Mouse (Mus musculus): ENCODE results near the gene Rab34. TPM values are rescaled to one million over a fixed set of nuclear protein-coding genes. Genes with fewer than 3 reads are reported as not detected.

Rab34 gene
- polyA plus RNA-seq, 1 experiment from 2014 or later, result 59.0 TPM

DNA sequence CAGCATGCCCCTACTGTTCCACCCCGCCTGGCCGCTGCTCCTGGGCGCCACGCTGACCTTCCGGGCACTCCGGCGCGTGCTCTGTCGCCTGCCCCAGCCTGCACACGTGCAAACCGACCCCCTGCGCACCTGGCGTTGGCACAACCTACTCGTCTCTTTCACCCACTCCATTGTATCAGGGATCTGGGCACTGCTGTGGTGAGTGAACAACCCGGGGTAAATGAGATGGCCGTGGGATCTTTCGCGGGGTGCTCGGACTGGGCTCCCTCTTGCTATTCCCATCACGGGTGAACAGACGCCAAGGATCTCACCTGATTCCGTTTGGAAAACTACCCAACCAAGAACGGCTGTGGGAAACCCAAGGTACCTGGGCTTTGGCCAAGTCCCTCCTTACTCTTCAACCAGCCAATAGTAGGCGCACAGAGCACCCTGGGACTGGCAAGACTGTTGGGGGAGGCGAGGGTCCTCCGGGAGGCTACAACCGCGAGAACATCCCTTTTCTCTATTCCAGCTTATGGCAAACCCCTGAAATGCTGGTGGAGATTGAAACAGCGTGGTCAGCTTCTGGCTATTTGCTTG lies 9.3 kb upstream of the Rab34 start:
- Histone ChIP-seq H3K36me3 (ENCODE audit: control insufficient read depth, insufficient read depth, low read length) (peaks cover 3% of the 10 kb centered on the region; the same call in 1 of the 2 replicates), H3K9me3 (ENCODE audit: control insufficient read depth, low read length) (no peaks in the 10 kb centered on the region), H3K4me1 (replicated peaks; ENCODE audit: control insufficient read depth, insufficient read depth) (no peaks in the 10 kb centered on the region), H3K4me3 (ENCODE audit: low read depth, low read length) (peak overlapping the region; percentile 58), H3K9ac (ENCODE audit: low read length) (peak overlapping the region; percentile 61), H3K27me3 (ENCODE audit: control insufficient read depth, insufficient read depth, low read length) (no peaks in the 10 kb centered on the region), H3K4me2 (replicated peaks; ENCODE audit: low read depth) (peak overlapping the region; percentile 95), H3K27ac (replicated peaks) (peak overlapping the region; percentile 97)
- DNase-seq (ENCODE audit: low spot score) (peak; percentile 76), ATAC-seq (ENCODE audit: low FRiP score, low TSS enrichment) (no peak)
- TF ChIP-seq CTCF (IDR thresholded peaks at IDR 0.05; ENCODE audit: low read depth) (0 out of 2 replicates have a peak, but pooled peaks have one; percentile 10), EP300 (optimal IDR thresholded peaks at IDR 0.05) (no peak)
- 2% methylated on average over 29 of the region's 29 CpGs for WGBS

DNA sequence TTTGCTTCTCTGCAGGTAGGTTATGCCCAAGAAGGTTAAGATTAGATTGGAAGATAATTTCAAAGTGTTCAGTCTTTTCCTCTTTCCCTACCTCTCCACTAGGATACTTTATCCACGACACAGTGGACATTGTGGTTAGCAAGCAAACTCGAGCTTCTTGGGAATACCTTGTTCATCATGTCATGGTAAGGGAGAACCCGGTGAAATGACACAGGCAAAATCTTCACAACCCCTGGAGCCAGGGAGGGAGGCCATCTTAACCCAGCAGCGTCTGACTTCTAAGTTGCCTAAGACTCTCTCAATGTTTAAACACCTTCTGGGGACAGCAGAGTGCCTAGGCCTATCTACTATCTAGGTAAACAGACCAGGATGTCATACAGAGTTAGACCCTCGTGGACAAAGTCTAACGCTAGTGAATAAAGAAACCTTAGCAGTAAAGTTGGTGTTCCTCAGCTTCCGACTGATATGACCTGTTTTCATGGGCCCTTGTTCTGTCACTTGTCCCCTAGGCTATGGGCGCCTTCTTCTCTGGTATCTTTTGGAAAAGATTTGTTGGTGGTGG lies 8.7 kb upstream of the Rab34 start:
- no peaks in the 10 kb centered on the region for H3K4me1 ChIP-seq (replicated peaks; ENCODE audit: control insufficient read depth, insufficient read depth)
- H3K4me3 ChIP-seq (ENCODE audit: low read depth, low read length), result peak overlapping the region; percentile 58
- TF ChIP-seq EP300 (optimal IDR thresholded peaks at IDR 0.05), result no peak
- TF ChIP-seq CTCF (IDR thresholded peaks at IDR 0.05; ENCODE audit: low read depth), result no peak
- H3K27me3 ChIP-seq (ENCODE audit: control insufficient read depth, insufficient read depth, low read length), result no peaks in the 10 kb centered on the region
- H3K27ac ChIP-seq (replicated peaks), result peak overlapping the region; percentile 97
- H3K9me3 ChIP-seq (ENCODE audit: control insufficient read depth, low read length), result no peaks in the 10 kb centered on the region
- WGBS, result 31% methylated on average over 8 of the region's 8 CpGs
- H3K36me3 ChIP-seq (ENCODE audit: control insufficient read depth, insufficient read depth, low read length), result peaks cover 3% of the 10 kb centered on the region; the same call in 1 of the 2 replicates
- DNase-seq (ENCODE audit: low spot score) (no peak), ATAC-seq (ENCODE audit: low FRiP score, low TSS enrichment) (no peak)
- H3K4me2 ChIP-seq (replicated peaks; ENCODE audit: low read depth), result peak overlapping the region; percentile 95
- H3K9ac ChIP-seq (ENCODE audit: low read length), result no peak overlapping the region; the same call in 1 of the 2 replicates

DNA sequence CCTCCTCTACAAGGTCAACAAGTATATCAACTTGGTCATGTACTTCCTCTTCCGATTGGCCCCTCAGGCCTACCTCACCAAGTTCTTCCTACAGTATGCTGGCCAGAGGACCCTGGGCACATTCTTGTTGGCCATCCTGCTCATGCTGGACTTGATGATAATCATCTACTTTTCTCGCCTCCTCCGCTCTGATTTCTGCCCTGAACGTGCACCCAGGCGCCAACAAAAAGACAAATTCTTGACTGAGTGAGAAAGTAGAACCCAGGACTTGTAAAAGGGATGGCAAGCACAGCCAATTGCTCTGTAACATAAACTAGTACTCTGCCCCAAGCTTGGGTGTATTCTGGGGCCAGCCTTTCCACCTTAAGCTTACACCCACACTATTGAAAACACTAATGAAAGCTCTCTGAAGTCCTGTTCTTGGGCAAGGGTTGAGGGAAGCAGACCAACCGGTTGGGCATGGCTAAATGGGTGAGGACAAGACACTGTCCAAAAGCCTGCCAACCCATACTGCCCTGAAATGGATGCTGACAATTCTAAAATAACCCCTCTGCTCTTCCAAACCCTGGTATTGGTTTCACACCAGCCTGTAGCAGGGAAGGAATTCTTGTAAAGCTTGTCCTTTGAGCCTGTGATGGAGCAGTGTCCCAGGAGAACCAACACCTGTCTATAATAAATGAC lies 8.0 kb upstream of the Rab34 start:
- Histone ChIP-seq H3K9ac (ENCODE audit: low read length) (no peak overlapping the region), H3K4me1 (replicated peaks; ENCODE audit: control insufficient read depth, insufficient read depth) (no peaks in the 10 kb centered on the region), H3K4me2 (replicated peaks; ENCODE audit: low read depth) (0 out of 2 replicates have a peak overlapping the region, but pooled peaks have one; percentile 95), H3K27me3 (ENCODE audit: control insufficient read depth, insufficient read depth, low read length) (no peaks in the 10 kb centered on the region), H3K36me3 (ENCODE audit: control insufficient read depth, insufficient read depth, low read length) (peaks cover 3% of the 10 kb centered on the region; the same call in 1 of the 2 replicates), H3K4me3 (ENCODE audit: low read depth, low read length) (no peak overlapping the region), H3K9me3 (ENCODE audit: control insufficient read depth, low read length) (no peaks in the 10 kb centered on the region), H3K27ac (replicated peaks) (peak overlapping the region; percentile 97; the same call in 1 of the 2 replicates)
- no peak for ATAC-seq (ENCODE audit: low FRiP score, low TSS enrichment)
- 59% methylated on average over 6 of the region's 6 CpGs for WGBS
- DNase-seq (ENCODE audit: low spot score), result no peak
- TF ChIP-seq EP300 (optimal IDR thresholded peaks at IDR 0.05), result no peak
- TF ChIP-seq CTCF (IDR thresholded peaks at IDR 0.05; ENCODE audit: low read depth), result no peak

DNA sequence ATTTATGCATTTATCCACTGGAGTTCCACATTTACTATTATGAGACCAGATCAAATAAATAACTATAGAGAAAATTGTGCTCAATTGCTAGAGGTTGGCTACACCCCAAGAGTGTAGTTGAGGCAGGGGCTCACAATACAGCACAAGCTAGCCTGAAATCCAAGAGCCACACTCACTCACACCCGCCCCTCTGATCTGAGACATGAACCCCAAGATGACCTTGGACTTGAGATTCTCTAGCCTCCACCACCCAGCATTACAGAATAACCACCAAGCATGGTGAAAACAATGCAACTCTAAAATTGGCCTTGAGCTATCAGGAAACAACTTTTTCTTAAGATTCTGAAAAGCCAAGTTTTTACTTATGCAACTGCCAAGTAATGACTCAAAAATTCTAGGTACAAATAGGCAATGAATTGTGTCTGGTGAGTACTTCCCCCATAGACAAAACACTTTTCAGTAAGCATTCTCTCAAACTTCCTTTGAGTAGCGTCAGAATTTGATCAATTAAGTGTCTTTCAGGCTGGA lies 6.3 kb upstream of the Rab34 start:
- peak overlapping the region; percentile 84; the same call in 1 of the 2 replicates for H3K4me3 ChIP-seq (ENCODE audit: low read depth, low read length)
- no peaks in the 10 kb centered on the region for H3K4me1 ChIP-seq (replicated peaks; ENCODE audit: control insufficient read depth, insufficient read depth)
- H3K27me3 ChIP-seq (ENCODE audit: control insufficient read depth, insufficient read depth, low read length), result no peaks in the 10 kb centered on the region
- 27% methylated on average over 2 of the region's 2 CpGs for WGBS
- H3K4me2 ChIP-seq (replicated peaks; ENCODE audit: low read depth), result peak overlapping the region; percentile 63
- peaks cover 3% of the 10 kb centered on the region; the same call in 1 of the 2 replicates for H3K36me3 ChIP-seq (ENCODE audit: control insufficient read depth, insufficient read depth, low read length)
- TF ChIP-seq CTCF (IDR thresholded peaks at IDR 0.05; ENCODE audit: low read depth) (no peak), EP300 (optimal IDR thresholded peaks at IDR 0.05) (no peak)
- no peak for ATAC-seq (ENCODE audit: low FRiP score, low TSS enrichment)
- H3K27ac ChIP-seq (replicated peaks), result no peak overlapping the region
- no peak for DNase-seq (ENCODE audit: low spot score)
- no peak overlapping the region for H3K9ac ChIP-seq (ENCODE audit: low read length)
- no peaks in the 10 kb centered on the region for H3K9me3 ChIP-seq (ENCODE audit: control insufficient read depth, low read length)

DNA sequence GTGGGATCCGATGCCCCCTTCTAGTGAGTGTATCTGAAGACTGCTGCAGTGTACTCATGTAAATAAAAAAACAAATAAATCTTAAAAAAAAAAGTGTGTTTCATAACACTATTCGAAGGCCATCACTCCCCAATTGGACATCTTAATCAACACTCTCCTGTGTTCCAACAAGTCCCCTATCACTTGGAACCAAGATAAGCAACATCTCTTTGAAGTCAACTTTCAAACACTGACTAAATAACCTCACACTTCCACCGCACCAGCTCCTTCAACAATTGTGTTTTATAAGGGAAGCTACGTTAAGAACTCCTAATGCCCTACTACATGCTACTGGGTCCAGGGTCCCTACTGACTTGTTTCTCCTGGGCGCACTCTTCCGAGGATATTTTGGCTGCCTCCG lies 5.8 kb upstream of the Rab34 start:
- H3K9me3 ChIP-seq (ENCODE audit: control insufficient read depth, low read length), result no peaks in the 10 kb centered on the region
- H3K4me2 ChIP-seq (replicated peaks; ENCODE audit: low read depth), result peak overlapping the region; percentile 63
- no peaks in the 10 kb centered on the region for H3K4me1 ChIP-seq (replicated peaks; ENCODE audit: control insufficient read depth, insufficient read depth)
- ATAC-seq (ENCODE audit: low FRiP score, low TSS enrichment) (no peak), DNase-seq (ENCODE audit: low spot score) (no peak)
- H3K27ac ChIP-seq (replicated peaks), result no peak overlapping the region
- H3K9ac ChIP-seq (ENCODE audit: low read length), result peak overlapping the region; percentile 91
- TF ChIP-seq CTCF (IDR thresholded peaks at IDR 0.05; ENCODE audit: low read depth) (no peak), EP300 (optimal IDR thresholded peaks at IDR 0.05) (no peak)
- peak overlapping the region; percentile 84 for H3K4me3 ChIP-seq (ENCODE audit: low read depth, low read length)
- WGBS, result 5% methylated on average over 7 of the region's 7 CpGs
- peaks cover 3% of the 10 kb centered on the region; the same call in 1 of the 2 replicates for H3K36me3 ChIP-seq (ENCODE audit: control insufficient read depth, insufficient read depth, low read length)
- no peaks in the 10 kb centered on the region for H3K27me3 ChIP-seq (ENCODE audit: control insufficient read depth, insufficient read depth, low read length)
